Mouse (Mus musculus) liver, embryonic 15.5 days (tissue): ENCODE results near the gene Hoxc5. TPM values are rescaled to one million over a fixed set of nuclear protein-coding genes. Genes with fewer than 3 reads are reported as not detected.

Source experiments
- ATAC-seq: fragments of 200-750 bp; cut with Nextera tagmentation; 2 replicates; pipeline ENCODE4 v1.8.0; 2017; ENCODE audit warnings: moderate number of reproducible peaks, mild to moderate bottlenecking, moderate library complexity; ENCODE audit not compliant: insufficient read depth
- H3K27ac ChIP-seq: fragments of 300-500 bp; sonication (generic); replicated peaks from 2 replicates; pipeline ENCODE4 v1.5.1; 2015; ENCODE audit warnings: mild to moderate bottlenecking, inconsistent platforms
- H3K27me3 ChIP-seq: fragments of 300-500 bp; sonication (generic); 2 replicates; pipeline ENCODE4 v1.6.1; 2015; ENCODE audit warnings: mild to moderate bottlenecking, inconsistent platforms
- H3K36me3 ChIP-seq: fragments of 300-500 bp; sonication (generic); replicated peaks from 2 replicates; pipeline ENCODE4 v1.6.1; 2015; ENCODE audit warnings: moderate library complexity, mild to moderate bottlenecking, inconsistent platforms
- H3K4me1 ChIP-seq: fragments of 300-500 bp; sonication (generic); replicated peaks from 2 replicates; pipeline ENCODE4 v1.6.1; 2015; ENCODE audit warnings: inconsistent platforms
- H3K4me2 ChIP-seq: fragments of 300-500 bp; sonication (generic); 2 replicates; pipeline ENCODE4 v1.6.1; 2015; ENCODE audit warnings: moderate library complexity, mild to moderate bottlenecking, inconsistent platforms
- H3K4me3 ChIP-seq: fragments of 300-500 bp; sonication (generic); replicated peaks from 2 replicates; pipeline ENCODE4 v1.5.1; 2015; ENCODE audit warnings: mild to moderate bottlenecking, inconsistent platforms
- H3K9ac ChIP-seq: fragments of 300-500 bp; sonication (generic); 2 replicates; pipeline ENCODE4 v1.6.1; 2015; ENCODE audit warnings: moderate library complexity, mild to moderate bottlenecking, inconsistent platforms
- H3K9me3 ChIP-seq: fragments of 300-500 bp; sonication (generic); replicated peaks from 2 replicates; pipeline ENCODE4 v1.6.1; 2016; ENCODE audit warnings: inconsistent platforms
- WGBS: fragments of 180-500 bp; shearing (Covaris S2); methylation state at CpG from one replicate; pipeline ENCODE4 v1.1.7; 2015; ENCODE audit warnings: mixed read lengths; ENCODE audit not compliant: insufficient replicate concordance; 5-methylcytosine and 5-hydroxymethylcytosine counted together
- polyA plus RNA-seq: library from polyadenylated mRNA; unstranded; fragments of >200 nt; fragmentation: Nextera tagmentation; extraction: Ambion mirVana; gene quantifications from 2 replicates; pipeline ENCODE4 v1.2.1, GENCODE M21; 2015

The Hoxc5 gene
- polyA plus RNA-seq, 1 experiment from 2014 or later: 0.22 TPM

GRCm38 (mm10) chr15:103015406-103016166 is 48.3 kb downstream of the Hoxc5 start:
- H3K36me3 ChIP-seq: no peaks in the 10 kb centered on the region
- WGBS: 10% methylated on average over 19 of the region's 19 CpGs
- no peak overlapping the region for H3K4me3 ChIP-seq
- no peak for ATAC-seq
- H3K27me3 ChIP-seq: peaks cover 100% of the 10 kb centered on the region
- H3K4me1 ChIP-seq: no peaks in the 10 kb centered on the region
- H3K27ac ChIP-seq: no peak overlapping the region
- H3K4me2 ChIP-seq: no peak overlapping the region
- no peak overlapping the region for H3K9ac ChIP-seq
- no peaks in the 10 kb centered on the region for H3K9me3 ChIP-seq

GRCm38 (mm10) chr15:103018636-103019035 is 51.4 kb downstream of the Hoxc5 start, which contains the start of gene Hoxc4:
TSS of gene Hoxc4 (plus strand) at chr15:103018934.
- no peak within 1 kb of the TSS for H3K4me3 ChIP-seq
- no peak within 1 kb of the TSS for H3K27ac ChIP-seq
- no peak within 1 kb of the TSS for H3K9ac ChIP-seq
- H3K4me2 ChIP-seq: no peak within 1 kb of the TSS
- H3K9me3 ChIP-seq: no peaks in the 10 kb centered on the region
- no peaks in the 10 kb centered on the region for H3K4me1 ChIP-seq
- ATAC-seq: no peak
- H3K27me3 ChIP-seq: peaks cover 99% of the 10 kb centered on the region
- H3K36me3 ChIP-seq: no peaks in the 10 kb centered on the region
- WGBS: 32% methylated on average over 9 of the region's 9 CpGs

- no peak overlapping the region for H3K27ac ChIP-seq
- ATAC-seq: no peak
- H3K9me3 ChIP-seq: no peaks in the 10 kb centered on the region
- H3K4me1 ChIP-seq: no peaks in the 10 kb centered on the region
- WGBS: 4% methylated on average over 8 of the region's 8 CpGs
- no peak overlapping the region for H3K4me3 ChIP-seq
- H3K27me3 ChIP-seq: peaks cover 99% of the 10 kb centered on the region
- no peak overlapping the region for H3K4me2 ChIP-seq
- no peaks in the 10 kb centered on the region for H3K36me3 ChIP-seq
- H3K9ac ChIP-seq: no peak overlapping the region
Measured at GRCm38 (mm10) chr15:103020899-103021418, 53.7 kb downstream of the Hoxc5 start.

DNA sequence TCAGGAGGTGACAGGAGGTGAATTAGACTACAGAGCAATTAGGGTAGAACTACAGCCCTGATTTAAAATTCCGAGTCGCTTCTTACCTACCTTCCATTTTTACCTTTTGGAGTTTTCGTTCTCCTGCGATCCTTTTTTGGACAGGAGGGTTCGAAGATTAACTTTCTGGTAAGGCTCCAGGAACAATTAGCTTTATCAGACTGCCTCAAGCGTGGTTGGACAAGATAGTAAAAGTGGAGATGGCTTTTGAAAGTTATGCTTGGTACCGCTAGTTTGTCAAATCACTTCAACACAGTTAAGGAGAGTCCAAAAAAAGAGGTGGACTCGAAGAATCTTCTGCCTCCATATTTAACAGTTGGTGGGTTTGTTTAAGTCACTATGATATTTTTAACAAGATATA is 54.3 kb downstream of the Hoxc5 start:
- no peak overlapping the region for H3K9ac ChIP-seq

DNA sequence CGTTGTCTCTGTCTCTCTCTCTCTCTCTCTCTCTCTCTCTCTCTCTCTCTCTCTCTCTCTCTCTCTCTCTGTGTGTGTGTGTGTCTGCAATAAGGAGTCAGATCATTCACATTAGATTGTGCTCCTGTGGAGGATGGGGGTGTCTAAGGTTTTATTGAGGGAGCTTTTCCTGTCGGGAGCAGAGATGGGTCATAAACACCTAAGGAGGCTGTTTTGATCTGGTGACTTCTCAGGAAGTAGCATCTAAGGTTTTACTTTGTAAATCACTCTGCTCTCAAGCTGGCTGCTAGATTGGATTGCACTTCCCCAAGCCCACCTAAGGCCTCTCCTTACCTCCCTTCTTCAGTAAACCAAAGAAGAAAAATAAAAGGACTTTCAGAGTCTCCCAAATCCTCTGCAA is 56.9 kb downstream of the Hoxc5 start:
- H3K4me3 ChIP-seq: no peak overlapping the region
- H3K9me3 ChIP-seq: no peaks in the 10 kb centered on the region
- no peak overlapping the region for H3K27ac ChIP-seq
- WGBS: 5% methylated on average over 2 of the region's 2 CpGs
- ATAC-seq: no peak
- H3K27me3 ChIP-seq: peaks cover 99% of the 10 kb centered on the region
- H3K4me2 ChIP-seq: no peak overlapping the region
- no peaks in the 10 kb centered on the region for H3K36me3 ChIP-seq
- H3K4me1 ChIP-seq: no peaks in the 10 kb centered on the region
- H3K9ac ChIP-seq: no peak overlapping the region

More for the DNA sequence above, 54.3 kb downstream of the Hoxc5 start:
- no peaks in the 10 kb centered on the region for H3K36me3 ChIP-seq
- H3K4me1 ChIP-seq: no peaks in the 10 kb centered on the region
- no peaks in the 10 kb centered on the region for H3K9me3 ChIP-seq
- ATAC-seq: no peak
- peaks cover 99% of the 10 kb centered on the region for H3K27me3 ChIP-seq
- no peak overlapping the region for H3K27ac ChIP-seq
- 10% methylated on average over 8 of the region's 8 CpGs for WGBS
- no peak overlapping the region for H3K4me2 ChIP-seq
- H3K4me3 ChIP-seq: no peak overlapping the region

GRCm38 (mm10) chr15:103027266-103028235 is 60.3 kb downstream of the Hoxc5 start:
- Histone ChIP-seq H3K4me3 (no peak overlapping the region), H3K4me1 (no peaks in the 10 kb centered on the region), H3K4me2 (no peak overlapping the region), H3K27ac (no peak overlapping the region), H3K9ac (no peak overlapping the region), H3K9me3 (no peaks in the 10 kb centered on the region), H3K36me3 (no peaks in the 10 kb centered on the region), H3K27me3 (peaks cover 99% of the 10 kb centered on the region)
- 4% methylated on average over 43 of the region's 43 CpGs for WGBS
- no peak for ATAC-seq

DNA sequence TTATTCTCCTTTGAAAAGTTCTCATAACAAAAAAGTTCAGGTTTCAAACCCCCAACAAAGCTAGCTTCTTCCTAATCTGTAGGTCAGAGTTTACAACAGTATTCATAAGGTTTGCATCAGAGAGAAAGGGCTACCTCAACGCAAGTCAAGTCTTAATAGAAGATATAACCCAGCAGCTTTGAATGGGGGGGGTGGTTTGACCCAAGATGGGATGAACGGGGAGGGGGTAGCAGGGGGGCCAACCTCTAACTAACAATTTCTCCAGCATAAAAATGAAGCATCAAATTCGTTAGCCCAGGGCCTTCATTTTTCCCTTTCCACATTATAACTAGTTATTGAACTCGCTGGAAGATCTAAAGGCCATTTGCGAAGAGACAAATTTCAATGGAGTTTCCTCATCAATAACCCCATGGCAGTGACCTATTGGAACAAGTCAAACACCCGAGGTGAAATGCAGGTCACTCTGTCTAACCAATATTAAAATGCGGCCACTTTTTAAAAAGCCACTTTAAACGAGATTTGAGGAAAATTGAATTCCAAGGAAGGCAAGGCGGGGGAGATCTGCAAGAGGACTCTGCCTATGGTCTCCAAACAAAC is 61.8 kb downstream of the Hoxc5 start:
- no peak overlapping the region for H3K4me2 ChIP-seq
- H3K9me3 ChIP-seq: no peaks in the 10 kb centered on the region
- ATAC-seq: no peak
- H3K27me3 ChIP-seq: peaks cover 99% of the 10 kb centered on the region
- H3K27ac ChIP-seq: no peak overlapping the region
- no peak overlapping the region for H3K9ac ChIP-seq
- H3K4me3 ChIP-seq: no peak overlapping the region
- no peaks in the 10 kb centered on the region for H3K4me1 ChIP-seq
- H3K36me3 ChIP-seq: no peaks in the 10 kb centered on the region
- WGBS: 27% methylated on average over 9 of the region's 9 CpGs

DNA sequence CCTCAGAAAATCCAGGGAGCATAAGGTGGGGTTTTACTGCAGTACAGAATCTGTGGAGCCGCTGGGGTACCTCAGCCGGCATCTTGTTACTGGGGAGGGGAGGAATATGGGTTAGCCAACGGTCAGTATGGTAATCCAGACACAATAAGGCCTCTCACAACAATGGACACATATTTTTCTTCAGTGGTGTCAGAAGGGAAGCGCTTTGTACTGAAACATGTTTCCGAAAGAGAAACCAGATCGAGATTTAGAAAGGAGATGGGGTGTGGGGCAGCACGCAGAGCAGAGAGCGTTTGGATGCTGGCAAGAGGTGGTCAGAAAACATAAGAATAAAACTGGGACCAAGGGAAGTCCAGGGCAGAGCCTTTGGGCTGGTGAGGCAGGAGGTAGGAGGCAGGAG is 62.9 kb downstream of the Hoxc5 start:
- no peak for ATAC-seq
- Histone ChIP-seq H3K27me3 (peaks cover 99% of the 10 kb centered on the region), H3K36me3 (no peaks in the 10 kb centered on the region), H3K4me3 (no peak overlapping the region), H3K9ac (no peak overlapping the region), H3K27ac (no peak overlapping the region), H3K4me2 (no peak overlapping the region), H3K9me3 (no peaks in the 10 kb centered on the region), H3K4me1 (no peaks in the 10 kb centered on the region)
- WGBS: 9% methylated on average over 8 of the region's 8 CpGs

- ATAC-seq: no peak
- no peaks in the 10 kb centered on the region for H3K4me1 ChIP-seq
- no peaks in the 10 kb centered on the region for H3K36me3 ChIP-seq
- peaks cover 99% of the 10 kb centered on the region for H3K27me3 ChIP-seq
- H3K9ac ChIP-seq: no peak overlapping the region
- no CpG with 5 or more reads among the region's 3 CpGs for WGBS
- no peak overlapping the region for H3K4me3 ChIP-seq
- no peak overlapping the region for H3K4me2 ChIP-seq
- H3K27ac ChIP-seq: no peak overlapping the region
- H3K9me3 ChIP-seq: no peaks in the 10 kb centered on the region
Measured at GRCm38 (mm10) chr15:103032167-103032566, 64.9 kb downstream of the Hoxc5 start.

- Histone ChIP-seq H3K4me1 (no peaks in the 10 kb centered on the region), H3K4me3 (no peak overlapping the region), H3K27me3 (peaks cover 99% of the 10 kb centered on the region), H3K27ac (no peak overlapping the region), H3K4me2 (no peak overlapping the region), H3K36me3 (no peaks in the 10 kb centered on the region), H3K9ac (no peak overlapping the region), H3K9me3 (no peaks in the 10 kb centered on the region)
- 3% methylated on average over 26 of the region's 26 CpGs for WGBS
- no peak for ATAC-seq
Measured at GRCm38 (mm10) chr15:103032646-103033575, 65.7 kb downstream of the Hoxc5 start.
